Mouse (Mus musculus): ENCODE measurements around the gene Tnfrsf11a.

The Tnfrsf11a gene

GRCm38 (mm10) chr1:105824980-105825379 is 44.5 kb downstream of the Tnfrsf11a start:
- in situ Hi-C loops (cut with MboI, MseI): no loop called here

DNA sequence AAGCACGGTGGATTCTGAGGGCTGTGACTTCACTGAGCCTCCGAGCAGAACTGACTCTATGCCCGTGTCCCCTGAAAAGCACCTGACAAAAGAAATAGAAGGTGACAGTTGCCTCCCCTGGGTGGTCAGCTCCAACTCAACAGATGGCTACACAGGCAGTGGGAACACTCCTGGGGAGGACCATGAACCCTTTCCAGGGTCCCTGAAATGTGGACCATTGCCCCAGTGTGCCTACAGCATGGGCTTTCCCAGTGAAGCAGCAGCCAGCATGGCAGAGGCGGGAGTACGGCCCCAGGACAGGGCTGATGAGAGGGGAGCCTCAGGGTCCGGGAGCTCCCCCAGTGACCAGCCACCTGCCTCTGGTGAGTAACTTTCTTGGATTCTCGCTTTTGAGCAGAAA is 46.9 kb downstream of the Tnfrsf11a start:
- in situ Hi-C loops (cut with MboI, MseI): no loop called here

GRCm38 (mm10) chr1:105827786-105828345 is 47.3 kb downstream of the Tnfrsf11a start:
- in situ Hi-C loops (cut with MboI, MseI): no loop called here

GRCm38 (mm10) chr1:105829171-105829570 is 48.7 kb downstream of the Tnfrsf11a start:
- in situ Hi-C loops (cut with MboI, MseI): no loop called here

GRCm38 (mm10) chr1:105832784-105833183 is 52.3 kb downstream of the Tnfrsf11a start:
- in situ Hi-C loops (cut with MboI, MseI): no loop called here

DNA sequence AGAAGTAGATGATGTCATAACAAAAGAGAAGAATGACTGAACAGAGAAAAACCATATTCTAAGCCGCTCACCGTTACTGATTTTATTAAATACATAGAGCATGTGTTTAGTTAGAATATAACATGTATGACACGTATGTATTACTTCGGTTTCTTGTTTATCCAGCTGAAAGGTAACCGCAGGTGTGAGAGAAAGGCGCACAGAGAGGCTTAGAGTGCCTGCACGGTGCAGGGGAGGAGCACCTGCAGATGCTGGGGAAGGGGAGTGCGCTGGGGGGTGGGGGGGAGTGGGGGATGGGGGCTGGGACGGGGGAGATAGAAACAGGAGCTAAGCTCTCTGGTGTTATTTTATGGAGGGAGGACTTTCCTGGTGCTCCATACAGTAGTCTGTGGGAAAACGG is 62.4 kb downstream of the Tnfrsf11a start:
- in situ Hi-C loops (cut with MboI, MseI): no loop called here

GRCm38 (mm10) chr1:105843386-105843785 is 62.9 kb downstream of the Tnfrsf11a start:
- in situ Hi-C loops (cut with MboI, MseI): no loop called here

GRCm38 (mm10) chr1:105843856-105844255 is 63.3 kb downstream of the Tnfrsf11a start:
- in situ Hi-C loops (cut with MboI, MseI): no loop called here

GRCm38 (mm10) chr1:105844341-105845006 is 64.0 kb downstream of the Tnfrsf11a start:
- in situ Hi-C loops (cut with MboI, MseI): no loop called here

DNA sequence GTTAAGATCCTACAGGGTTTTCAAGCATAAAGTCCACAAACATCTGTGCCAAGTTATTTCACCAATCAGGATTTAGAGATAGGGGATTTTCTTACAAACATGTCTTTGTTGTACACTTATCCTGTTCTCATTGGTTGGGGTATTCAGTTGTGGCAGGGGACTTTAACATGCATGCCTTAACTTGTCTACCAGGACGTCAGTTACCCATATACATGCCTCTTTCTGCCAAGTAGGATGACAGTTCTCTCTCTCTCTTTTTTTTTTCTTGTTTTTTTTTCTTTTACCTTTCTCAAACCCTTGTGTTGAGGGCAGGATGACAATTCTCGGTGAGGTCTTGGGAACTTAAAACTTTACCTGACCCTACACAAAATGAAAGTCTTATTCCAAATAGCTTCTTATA is 65.9 kb downstream of the Tnfrsf11a start:
- in situ Hi-C loops (cut with MboI, MseI): no loop called here

DNA sequence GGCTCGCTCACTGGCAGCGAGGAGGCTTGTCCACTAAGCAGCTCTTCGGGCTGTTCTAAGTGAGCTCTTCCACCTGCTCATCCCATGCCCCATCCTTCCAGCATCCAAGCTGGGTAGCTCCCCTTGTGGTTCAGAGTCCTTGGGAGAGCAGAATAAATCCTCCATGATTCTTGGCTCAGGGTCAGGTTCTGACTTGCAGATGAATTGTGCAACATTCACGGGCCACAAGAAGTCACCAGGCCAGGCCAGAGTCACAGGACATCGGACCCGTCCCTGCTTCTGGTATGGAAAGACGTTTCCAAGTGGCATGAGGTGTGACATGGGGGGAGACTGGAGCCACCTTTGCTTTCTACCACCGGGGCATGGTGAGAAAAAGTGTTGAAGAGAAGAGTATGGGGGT is 68.3 kb downstream of the Tnfrsf11a start:
- in situ Hi-C loops (cut with MboI, MseI): no loop called here

DNA sequence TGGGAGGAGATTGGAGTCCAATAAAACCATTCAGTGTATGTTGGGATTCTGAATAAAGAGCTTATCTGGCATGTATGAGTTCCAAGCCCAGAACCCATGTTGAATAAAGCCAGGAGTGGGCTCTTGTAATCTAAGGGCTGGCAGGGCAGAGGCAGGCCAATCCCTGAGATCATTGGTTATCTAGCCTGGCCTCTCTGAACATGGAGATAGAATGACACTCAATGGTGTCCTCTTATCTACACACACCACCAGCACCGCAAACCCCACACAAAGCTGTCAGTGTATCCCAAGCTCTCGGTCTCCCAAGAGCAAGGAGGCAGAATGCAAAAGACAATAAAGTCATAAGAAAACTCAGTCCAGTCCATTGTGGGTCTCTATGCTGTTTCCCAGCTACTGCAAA is 70.8 kb downstream of the Tnfrsf11a start:
- in situ Hi-C loops (cut with MboI, MseI): no loop called here

- in situ Hi-C loops (cut with MboI, MseI): no loop called here
These were observed 79.2 kb downstream of the Tnfrsf11a start for GRCm38 (mm10) chr1:105859740-105860139.

GRCm38 (mm10) chr1:105876589-105876988 is 96.1 kb downstream of the Tnfrsf11a start:
- in situ Hi-C loops (cut with MboI, MseI): loop anchor here in 1 of 2 experiments (25.0 kb wide), 1 partner anchor 861 kb away; no protein-coding TSS in a partner anchor

- in situ Hi-C loops (cut with MboI, MseI): loop anchor here in 1 of 2 experiments (25.0 kb wide), 1 partner anchor 859 kb away; no protein-coding TSS in a partner anchor
These were observed 97.3 kb downstream of the Tnfrsf11a start for GRCm38 (mm10) chr1:105877808-105878207.

GRCm38 (mm10) chr1:105878416-105878815 is 97.9 kb downstream of the Tnfrsf11a start:
- in situ Hi-C loops (cut with MboI, MseI): loop anchor here in 1 of 2 experiments (25.0 kb wide), 1 partner anchor 859 kb away; no protein-coding TSS in a partner anchor

- in situ Hi-C loops (cut with MboI, MseI): loop anchor here in 1 of 2 experiments (25.0 kb wide), 1 partner anchor 857 kb away; no protein-coding TSS in a partner anchor
These were observed 100.2 kb downstream of the Tnfrsf11a start for GRCm38 (mm10) chr1:105880555-105881304.

- in situ Hi-C loops (cut with MboI, MseI): loop anchor here in 1 of 2 experiments (25.0 kb wide), 1 partner anchor 856 kb away; no protein-coding TSS in a partner anchor
These were observed 100.9 kb downstream of the Tnfrsf11a start for GRCm38 (mm10) chr1:105881466-105881865.

DNA sequence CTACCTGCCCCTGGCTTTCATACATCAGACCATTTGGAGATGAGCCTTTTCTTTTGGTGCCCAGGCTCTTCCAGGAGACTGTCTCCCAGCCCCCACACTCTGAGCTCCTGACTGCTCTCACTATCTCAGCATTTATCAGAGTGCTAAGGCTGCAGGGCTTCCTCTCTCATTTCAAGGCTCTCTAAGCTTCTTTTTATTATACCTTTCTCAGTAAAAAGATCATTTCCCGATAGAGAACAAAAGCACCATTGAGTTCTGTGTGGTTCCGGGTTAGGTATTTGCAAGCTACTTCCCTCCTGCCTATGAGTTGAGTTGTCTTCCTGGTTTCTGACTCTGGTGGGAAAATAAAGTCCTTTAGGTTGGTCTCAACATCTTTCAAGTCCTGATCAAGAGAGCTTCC is 103.0 kb downstream of the Tnfrsf11a start:
- in situ Hi-C loops (cut with MboI, MseI): loop anchor here in 1 of 2 experiments (25.0 kb wide), 1 partner anchor 854 kb away; no protein-coding TSS in a partner anchor

- in situ Hi-C loops (cut with MboI, MseI): loop anchor here in 1 of 2 experiments (5.0 to 25.0 kb wide), 2 partner anchors 152 to 852 kb away; no protein-coding TSS in a partner anchor
These were observed 104.6 kb downstream of the Tnfrsf11a start for GRCm38 (mm10) chr1:105885101-105885500.

GRCm38 (mm10) chr1:105885575-105885974 is 105.1 kb downstream of the Tnfrsf11a start:
- in situ Hi-C loops (cut with MboI, MseI): loop anchor here in 1 of 2 experiments (5.0 to 25.0 kb wide), 2 partner anchors 152 to 852 kb away; no protein-coding TSS in a partner anchor

- in situ Hi-C loops (cut with MboI, MseI): loop anchor here in 1 of 2 experiments (5.0 to 25.0 kb wide), 2 partner anchors 151 to 851 kb away; no protein-coding TSS in a partner anchor
These were observed 105.8 kb downstream of the Tnfrsf11a start for GRCm38 (mm10) chr1:105886358-105886757.

Data from T-helper 17 cell (primary cell).